Mouse (Mus musculus) thymus, postnatal 0 days (tissue): Measurements from ENCODE around the gene Fbxw4. TPM values are rescaled to one million over a fixed set of nuclear protein-coding genes. Genes with fewer than 3 reads are reported as not detected.
A peak's percentile ranks its signal among the peaks of the same experiment; 100 is the strongest.

Experiments
- DNase-seq: peaks from one replicate; pipeline ENCODE4 v3.0.0-alpha.2; 2015; ENCODE audit warnings: low spot score
- polyA plus RNA-seq: library from polyadenylated mRNA; unstranded; fragments of >200 nt; fragmentation: Nextera tagmentation; extraction: Ambion mirVana; gene quantifications from 2 replicates; pipeline ENCODE4 v1.2.1, GENCODE M21; 2015

Gene Fbxw4
- polyA plus RNA-seq = 23.0 and 24.5 TPM in 2 replicates

DNA sequence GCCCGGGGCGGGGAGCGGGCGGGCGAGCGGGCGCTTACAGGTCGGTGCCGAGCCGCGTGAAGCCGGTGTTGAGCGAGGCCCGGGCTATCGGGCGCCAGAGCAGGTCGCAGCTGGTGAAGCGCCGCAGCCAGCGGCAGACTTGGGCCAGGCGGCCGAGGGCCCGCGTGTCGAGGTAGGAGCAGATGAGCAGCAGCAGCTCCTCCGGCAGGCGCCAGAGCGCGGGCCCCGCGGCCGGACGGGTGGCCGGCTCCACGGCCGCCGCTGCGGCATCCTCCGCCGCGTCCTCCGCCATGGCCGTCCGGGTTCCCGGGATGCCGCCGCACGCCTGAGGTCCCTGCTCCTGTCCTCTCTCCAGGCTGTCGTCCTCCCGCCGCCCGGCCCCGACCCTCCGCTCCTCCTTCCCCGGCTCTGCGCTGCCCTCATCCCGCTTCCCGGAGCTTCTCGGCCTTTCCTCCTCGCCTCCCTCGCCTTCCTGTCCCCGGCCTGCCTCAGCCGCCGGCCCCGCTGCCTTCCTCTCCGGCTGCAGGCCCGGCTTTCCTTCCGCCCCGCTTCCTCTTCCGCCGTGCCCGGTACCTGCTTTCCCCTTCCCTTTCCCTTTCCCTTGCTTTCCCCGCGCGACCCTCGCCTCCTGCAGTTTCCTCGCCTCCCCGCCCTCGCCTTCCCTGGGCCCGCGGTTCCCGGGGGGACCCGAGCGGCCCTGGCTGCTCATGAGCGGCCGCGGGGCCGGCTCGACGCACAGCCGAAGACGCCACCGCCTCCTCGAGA is at the start of gene Fbxw4:
Fbxw4 (minus strand) TSS at position 575 of the 765 bp plus-strand sequence.
- peak; percentile 60 for DNase-seq

DNA sequence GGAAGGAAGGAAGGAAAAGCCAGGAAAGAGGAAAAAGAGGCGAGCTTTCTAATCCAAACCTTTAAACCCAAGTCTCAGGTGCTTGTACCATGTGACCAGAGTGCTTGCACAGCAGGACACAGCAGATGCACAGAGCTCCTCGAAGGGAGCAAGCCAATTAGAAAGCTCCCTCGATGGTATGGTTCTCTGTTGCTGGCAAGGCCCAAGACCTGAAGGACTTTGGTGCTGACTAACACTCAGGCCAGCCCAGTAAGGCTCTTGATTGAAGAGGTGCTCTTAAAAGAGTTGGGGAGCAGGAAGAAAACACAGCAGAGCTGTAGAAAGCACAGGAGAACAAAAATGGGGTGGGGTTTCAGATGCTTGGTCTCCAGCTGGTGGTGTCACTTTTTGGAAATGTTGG is 48.6 kb upstream of the Fbxw4 start:
- DNase-seq = no peak

DNA sequence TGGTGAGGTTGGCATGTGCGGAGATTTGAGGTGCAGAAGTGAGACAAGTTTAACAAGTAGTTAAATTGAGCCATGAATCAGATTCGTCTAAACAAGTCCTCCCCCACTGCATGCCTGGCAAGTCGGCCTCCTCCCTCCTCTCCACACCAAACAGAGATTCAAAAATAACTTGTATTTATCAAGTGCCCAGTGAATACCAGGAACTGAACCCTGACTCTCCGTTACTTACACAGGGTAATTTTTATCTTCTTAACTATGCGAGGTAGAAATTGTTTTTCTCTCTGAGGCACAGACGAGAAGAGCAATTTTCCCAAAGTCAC is 36.1 kb upstream of the Fbxw4 start:
- DNase-seq = no peak

DNA sequence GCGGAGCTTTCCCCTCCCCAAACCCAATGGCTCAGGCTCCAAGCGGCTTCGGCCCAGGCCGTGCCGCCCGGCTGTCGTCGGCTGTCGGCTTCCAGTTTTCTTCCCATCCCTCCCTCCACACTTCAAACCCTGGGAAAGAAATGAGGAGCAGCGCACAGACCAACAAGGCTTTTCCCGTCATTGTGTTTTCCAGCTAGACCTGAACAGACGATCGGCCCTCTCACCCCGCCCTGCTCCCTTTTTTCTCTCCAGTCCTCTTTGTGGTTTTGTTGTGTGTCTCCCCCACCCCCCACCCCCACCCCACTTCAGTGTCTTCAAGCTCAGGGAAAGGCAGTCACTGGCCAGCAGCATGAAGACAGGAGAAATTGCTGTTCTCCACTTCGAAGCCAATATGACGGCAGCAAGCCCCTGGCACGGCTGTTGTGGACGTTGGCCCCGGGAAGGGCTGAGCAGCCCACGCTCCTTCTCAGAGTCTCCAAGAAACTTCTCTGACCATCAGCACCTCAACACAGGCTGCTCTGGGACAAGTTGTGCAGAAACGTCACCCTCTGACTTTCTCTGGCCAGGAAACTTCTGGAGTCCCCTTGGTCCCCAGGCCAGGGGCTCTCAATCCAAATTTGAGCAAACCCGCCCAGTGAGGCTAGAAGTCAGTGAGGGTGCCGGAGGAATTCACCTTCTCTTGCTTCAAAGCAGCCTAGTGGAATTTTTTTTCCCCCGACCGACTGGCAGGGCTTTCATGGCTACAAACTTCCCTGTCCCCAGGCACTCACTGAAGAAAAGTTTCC is 35.6 kb upstream of the Fbxw4 start:
- no peak for DNase-seq

DNA sequence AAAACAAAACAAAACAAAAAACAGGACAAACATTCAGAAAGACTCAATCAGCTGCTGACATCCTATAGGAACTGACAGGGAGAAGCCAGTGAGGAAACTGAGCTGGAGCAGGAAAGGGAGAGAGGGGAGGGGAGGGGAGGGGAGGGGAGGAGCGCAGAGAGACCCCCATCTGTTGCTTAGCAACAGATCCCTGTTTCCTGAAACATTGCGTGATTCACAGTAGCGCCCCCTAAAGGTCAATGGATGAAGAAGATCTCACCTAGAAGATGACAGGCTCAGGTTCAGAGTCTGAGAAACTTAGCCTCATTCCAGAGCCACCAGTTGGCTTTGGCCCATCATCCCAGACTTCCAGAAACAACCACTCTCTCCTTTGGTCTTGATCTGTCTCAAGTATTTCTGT is 33.9 kb upstream of the Fbxw4 start:
- DNase-seq = peak; percentile 54

DNA sequence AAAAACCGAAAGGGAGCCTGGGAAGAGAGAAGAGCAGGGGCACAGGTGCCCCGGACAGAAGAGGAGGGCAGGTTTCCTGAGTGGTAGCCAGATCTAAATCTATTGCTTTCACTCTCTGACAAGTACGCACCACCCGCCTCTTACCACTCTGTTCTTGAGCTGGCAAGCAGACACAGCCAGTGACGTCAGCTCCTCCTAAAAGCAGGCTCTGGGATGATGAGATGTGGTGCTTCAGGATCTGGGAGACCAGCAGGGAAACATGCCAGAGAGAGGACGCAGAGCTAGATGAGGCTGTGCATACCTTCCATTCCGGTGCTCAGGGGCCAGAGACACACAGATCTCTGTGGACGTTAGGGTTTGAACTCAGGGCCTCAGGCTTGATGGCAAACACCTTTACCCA is 32.1 kb upstream of the Fbxw4 start:
- no peak for DNase-seq

DNA sequence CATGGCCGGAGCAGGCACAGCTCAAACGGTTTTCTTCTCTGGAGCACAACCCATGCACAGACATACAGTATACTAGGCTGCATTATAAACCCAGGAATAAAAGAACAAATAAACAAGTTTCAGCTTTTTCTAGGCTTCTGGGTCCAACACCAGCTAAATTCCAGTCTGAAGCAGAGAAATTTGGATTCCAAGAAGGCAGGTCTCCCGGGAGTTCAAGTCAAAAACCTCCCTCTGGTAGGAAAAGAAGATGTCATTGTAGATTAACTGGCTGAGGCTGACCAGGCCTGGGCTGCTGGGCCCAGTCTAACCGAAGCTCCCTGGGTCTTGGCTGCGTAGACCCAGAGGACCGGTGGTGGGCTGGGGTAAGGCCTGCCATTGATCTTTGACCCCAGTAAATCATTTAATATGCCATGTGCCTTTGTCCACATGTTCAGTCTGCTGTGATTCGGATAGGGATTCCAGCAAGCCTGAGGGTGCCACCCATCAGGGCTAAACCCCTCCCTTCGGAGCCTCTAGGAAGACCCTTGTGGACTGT is 31.0 kb upstream of the Fbxw4 start:
- no peak for DNase-seq

DNA sequence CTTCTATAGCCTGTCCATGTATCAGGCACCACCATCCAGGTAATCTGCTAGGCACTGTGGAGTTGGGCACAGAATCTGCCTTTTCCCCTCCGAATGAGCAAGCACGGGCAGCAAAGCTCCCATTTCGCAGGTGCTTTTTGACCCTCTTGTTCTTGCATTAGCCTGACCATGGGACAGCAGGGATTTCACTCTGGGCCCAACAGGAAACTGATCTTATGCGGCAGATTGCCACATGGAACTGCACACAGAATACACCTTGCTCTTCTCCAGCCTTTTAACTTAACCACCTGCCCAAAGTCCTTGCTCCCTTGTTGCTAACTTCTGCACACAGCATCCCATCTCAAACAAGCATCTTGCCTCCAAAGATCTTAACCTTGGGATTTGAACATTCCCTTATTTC is 26.9 kb upstream of the Fbxw4 start:
- DNase-seq = no peak

DNA sequence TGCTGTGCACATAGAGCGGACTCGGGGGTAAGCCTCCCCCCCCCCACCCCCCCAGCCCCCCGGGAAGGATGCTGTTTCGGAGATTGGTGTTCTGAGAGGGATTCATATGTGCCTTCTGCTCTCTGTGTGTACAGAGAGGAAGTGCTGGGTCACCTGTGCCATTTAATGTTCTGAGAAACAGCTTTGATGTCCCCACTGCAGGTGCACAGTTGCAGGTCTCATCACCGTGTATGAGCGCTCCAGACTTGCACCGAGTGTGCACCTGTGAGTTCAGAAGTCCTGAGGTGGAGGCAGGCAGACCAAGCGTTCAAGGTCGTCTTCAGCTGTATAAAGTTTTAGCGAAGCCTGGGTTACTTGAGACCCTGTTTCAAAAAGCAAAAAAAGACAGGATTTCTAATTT is 23.6 kb upstream of the Fbxw4 start:
- peak; percentile 87 for DNase-seq

DNA sequence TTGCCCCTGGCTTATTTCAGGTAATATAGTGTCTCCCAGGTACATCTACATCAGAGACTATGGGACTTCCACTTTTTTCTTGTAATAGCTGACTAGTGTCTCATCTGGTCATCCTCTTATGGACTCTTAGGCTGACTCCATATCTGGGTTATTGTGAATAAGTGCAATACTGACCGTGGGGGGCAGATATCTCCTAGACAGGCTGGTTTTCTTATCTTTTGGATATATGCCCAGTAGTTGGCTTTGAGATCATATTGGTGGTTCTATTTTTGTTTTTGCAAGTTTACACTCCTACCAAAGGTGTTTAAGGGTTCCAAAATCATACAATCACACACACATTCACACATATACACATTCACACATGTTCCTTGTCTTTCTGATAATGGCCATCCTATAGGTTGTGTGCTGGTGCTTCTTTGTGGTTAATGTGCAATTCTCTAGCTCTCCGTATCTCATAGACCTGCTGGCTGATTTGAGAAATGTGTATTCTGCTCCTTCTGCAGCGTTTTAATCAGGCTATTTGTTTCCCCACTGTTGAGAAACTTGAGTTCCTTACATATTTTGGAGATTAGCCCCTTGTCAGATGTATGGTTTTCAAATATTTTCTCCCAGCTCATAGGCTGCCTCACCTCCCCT is 20.5 kb upstream of the Fbxw4 start:
- no peak for DNase-seq

DNA sequence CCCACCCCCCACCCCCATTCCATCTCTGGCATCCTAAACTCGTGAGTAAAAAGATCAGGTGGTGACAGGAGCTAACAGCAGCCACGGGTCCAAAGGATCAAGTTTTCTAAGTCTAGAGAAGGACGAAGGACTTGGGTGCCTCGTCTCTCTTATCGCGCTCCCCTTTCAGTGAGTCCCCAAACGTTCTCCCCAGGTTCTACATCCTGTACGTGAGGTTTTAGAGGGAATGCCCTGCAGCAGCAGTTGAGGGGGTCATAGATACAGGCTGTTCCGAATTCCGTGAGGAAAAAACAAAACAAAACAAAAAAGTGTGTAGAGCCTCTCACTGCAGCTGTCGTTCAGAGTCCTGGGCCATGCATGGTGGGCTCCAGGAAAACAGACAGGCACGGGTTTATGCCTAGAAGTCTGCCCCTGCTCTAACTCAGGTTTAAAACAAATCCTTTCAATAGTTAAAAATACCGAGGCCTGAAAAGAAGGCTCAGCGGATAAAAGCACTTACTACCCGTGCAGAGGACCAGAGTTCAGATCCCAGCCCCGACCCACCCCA is 16.7 kb upstream of the Fbxw4 start:
- DNase-seq = peak; percentile 30

DNA sequence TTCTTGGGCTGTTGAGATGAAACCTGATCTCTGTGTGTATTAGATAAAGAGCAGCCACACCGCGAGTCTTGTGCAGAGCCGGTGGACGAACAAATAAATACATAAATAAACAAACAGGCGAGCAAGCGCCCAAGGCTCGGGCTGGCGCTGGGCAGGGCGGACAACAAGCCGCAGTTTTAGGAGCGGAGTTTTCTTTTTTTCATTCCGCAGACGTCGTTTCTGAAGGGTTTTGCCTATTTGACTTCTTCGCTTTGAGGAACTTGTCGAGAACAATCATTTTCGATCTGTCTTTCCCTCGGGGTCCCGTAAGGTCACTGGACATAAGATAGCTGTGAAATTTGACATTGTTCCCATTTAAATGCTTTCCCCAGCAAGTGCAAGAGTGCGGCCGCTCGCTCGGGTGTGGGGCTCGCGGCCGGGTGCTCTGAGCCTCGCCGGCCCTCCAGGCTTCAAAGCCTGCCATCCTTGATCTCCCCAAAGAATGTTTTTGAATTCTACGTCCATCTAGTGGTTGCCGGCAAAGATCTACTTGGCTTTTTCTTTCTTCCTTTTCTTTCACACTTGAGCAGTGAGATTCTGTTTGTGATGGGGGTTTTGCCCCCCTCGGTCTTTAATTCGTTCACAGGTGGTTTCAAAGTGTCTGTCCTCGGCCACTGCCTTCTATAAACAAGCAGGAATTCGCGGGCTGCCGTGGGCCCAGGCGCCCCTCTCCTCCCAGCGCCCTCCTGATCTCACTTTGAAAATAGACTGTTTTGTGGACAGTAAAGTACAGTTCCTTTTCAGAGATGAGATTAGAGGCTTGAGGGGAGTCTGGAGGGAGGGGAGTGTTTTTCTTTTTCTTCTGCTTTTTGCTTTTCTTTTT is 15.8 kb upstream of the Fbxw4 start:
- DNase-seq = peak; percentile 32

DNA sequence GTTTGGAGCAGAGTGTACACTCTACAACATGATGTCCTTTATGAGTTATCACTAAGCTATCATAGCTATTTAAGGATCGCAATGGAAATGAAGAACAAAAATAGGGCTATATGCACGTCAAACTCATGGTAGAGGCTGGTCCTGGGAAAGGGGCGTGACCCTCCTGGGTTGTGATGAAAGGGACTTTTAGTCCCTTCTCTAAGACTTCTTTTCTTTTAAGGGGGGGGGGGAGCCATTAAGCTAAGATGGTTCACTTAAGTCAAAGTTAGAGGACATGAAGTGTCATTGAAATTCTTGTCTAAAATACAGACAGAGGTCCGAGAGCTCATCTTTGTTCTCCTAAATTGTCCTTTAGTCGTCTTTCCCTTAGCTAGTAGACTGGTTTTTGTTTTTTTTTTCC is 15.1 kb upstream of the Fbxw4 start:
- no peak for DNase-seq

DNA sequence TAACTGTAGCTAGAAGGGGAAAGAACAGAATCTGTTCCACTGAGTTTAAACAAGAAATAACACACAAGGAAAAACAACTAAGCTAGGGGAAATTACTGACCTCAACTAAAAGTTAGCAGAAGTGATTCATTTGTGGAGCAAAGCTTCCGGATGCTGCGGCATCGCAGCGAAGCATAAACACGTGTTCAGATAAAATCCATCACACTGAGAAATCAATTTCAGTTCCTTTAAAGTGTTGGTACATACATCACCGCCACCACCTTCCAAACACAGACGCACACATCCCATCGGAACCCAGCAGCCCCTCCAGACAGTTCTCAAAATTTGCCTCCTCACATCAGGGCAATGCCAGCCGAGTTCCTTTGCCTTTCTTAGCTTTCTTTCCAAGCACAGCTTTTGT is 12.9 kb upstream of the Fbxw4 start:
- DNase-seq = no peak

DNA sequence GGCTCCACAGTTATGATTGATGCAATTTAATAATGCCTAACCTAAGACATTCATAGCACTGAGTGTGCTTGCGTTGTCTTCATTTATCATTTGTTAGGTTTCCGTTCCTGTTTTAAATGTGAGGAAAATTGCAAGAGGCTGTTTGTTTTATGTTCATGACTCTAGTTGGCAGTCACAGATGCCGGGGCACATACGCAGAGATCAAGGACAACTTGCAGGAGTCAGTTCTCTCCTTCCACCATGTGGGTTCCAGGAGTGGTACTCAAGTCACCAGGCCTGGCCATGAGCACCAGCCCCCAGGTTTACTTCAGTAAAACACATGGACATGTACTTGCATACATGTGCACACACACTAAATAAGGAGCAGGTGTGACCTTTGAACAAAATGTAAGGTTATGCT is 8.9 kb upstream of the Fbxw4 start:
- DNase-seq = no peak

DNA sequence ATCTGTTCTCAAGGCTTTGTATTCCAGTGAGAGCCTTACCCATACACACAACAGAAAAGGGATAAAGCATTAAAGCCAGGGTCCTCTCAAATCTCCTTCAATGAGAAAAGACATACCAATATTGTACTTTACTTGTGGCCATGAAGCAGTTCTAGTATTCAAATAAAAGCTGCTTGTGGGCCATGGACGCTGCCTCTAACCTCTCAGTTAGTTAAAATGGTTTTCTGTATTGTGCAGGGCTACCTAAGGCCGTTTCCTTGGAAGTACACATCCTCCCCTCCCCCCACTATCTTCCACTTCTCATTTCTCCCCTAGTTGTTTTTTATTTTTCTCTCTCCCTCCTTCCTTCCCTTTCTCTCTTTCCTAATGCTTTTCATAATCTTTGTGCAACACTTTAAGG is 3.7 kb upstream of the Fbxw4 start:
- DNase-seq = no peak

DNA sequence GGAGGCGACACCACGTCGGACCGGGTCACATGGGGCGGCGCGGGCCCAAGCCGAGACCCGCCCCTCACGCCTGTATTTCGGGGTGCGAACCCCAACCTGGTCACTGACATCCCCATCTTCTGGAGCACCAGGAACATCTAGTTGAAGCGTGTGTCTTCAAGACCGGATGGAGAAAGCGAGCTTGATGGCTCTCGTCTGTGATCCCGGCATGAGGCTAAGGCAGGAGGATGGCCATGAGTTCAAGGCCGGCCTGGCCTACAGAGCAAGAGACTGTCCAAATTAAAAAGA is 335 bp upstream of the Fbxw4 start:
- no peak for DNase-seq

DNA sequence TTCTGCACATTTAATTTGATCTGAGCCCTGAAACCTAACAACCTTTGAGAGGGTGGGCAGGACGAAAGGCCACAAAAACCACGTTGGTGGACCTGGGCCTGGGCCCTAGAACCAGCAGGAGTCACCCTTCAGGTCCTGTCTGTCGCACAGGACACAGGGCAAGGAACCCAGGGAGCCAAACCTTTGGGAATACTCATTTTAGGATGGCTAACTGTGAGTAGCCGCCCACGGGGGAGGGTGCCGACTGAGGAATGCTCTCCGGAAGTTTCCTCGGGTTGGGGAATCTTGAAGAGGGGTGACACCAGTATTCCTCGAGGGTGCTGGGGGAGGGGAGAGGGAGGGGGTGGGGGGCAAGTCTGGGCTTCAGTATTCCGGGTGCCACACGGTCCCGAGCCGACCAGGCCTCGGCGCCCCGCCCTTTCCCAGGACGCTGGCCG is 793 bp downstream of the Fbxw4 start:
- peak; percentile 23 for DNase-seq

DNA sequence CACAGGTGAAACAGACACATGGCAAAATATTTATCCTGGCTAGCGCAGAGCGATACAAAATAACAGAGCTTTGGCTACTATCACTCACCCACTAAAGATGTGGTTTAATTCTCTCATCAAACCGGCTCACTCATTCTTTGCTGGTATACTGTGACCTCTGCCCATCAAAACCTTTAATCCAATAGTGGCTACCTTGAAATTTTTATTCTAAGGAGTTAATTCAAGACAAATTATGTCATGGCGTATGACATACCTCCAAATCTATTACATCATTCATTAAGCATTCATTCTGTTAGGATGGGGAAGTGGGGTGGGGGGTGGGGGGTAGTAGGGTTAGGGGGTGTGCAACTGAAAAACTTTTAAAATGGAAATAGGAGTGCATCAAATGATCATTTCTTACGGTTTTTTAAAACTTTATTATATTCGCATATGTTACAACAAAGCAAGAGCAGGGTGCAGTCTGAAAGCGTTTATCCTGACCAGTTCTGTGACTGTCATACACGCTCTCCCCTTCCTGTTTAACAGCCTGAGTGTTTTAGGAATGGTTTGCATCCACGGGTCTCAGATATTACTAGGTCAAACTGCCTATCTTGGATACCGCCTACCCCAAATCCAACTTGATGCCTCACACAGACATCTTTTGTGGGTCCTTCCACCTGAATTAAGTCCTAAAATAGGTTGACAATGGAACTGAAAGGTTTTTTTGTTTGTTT is 1.4 kb downstream of the Fbxw4 start:
- DNase-seq = peak; percentile 20

DNA sequence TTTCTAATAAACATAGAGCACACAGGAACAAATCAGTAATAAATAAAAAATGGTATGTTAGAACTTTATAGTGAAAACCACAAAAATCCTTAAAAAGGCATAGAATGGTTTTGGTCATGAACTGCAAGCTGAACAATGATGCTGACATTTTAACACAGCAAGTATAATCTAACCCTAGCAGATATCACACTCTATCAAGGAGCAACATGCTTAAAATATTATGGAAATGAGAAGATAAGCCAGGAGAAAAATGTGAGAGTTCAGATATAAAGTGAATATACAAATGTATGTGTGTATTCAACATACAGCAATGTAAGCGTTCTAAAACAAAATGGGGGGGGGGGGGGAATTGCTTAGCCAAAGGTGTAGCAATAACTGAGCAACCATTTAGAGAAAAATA is 2.3 kb downstream of the Fbxw4 start:
- no peak for DNase-seq
